Mouse (Mus musculus) heart, embryonic 10.5 days (tissue): ENCODE results near the gene Jkamp. TPM values are rescaled to one million over a fixed set of nuclear protein-coding genes. Genes with fewer than 3 reads are reported as not detected.

ENCODE experiments used
- DNase-seq: peaks from one replicate; pipeline ENCODE4 v3.0.0-alpha.2; 2017; ENCODE audit warnings: low spot score
- H3K27ac ChIP-seq: fragments of 300-500 bp; sonication (generic); 2 replicates; pipeline ENCODE4 v1.5.1; 2016; ENCODE audit warnings: mild to moderate bottlenecking
- H3K27me3 ChIP-seq: fragments of 300-500 bp; sonication (generic); 2 replicates; pipeline ENCODE4 v1.6.1; 2016; ENCODE audit warnings: mild to moderate bottlenecking; ENCODE audit not compliant: poor library complexity, insufficient read depth, severe bottlenecking
- H3K36me3 ChIP-seq: fragments of 300-500 bp; sonication (generic); 2 replicates; pipeline ENCODE4 v1.6.1; 2016; ENCODE audit warnings: mild to moderate bottlenecking, moderate library complexity
- H3K4me1 ChIP-seq: fragments of 300-500 bp; sonication (generic); 2 replicates; pipeline ENCODE4 v1.6.1; 2016; ENCODE audit warnings: mild to moderate bottlenecking
- H3K4me3 ChIP-seq: fragments of 300-500 bp; sonication (generic); 2 replicates; pipeline ENCODE4 v1.5.1; 2016; ENCODE audit warnings: mild to moderate bottlenecking, moderate library complexity
- H3K9me3 ChIP-seq: fragments of 300-500 bp; sonication (generic); 2 replicates; pipeline ENCODE4 v1.6.1; 2016; ENCODE audit warnings: mild to moderate bottlenecking, moderate library complexity
- WGBS: fragments of 180-500 bp; shearing (Covaris S2); methylation state at CpG from one replicate; pipeline ENCODE4 v1.1.7; 2016; 5-methylcytosine and 5-hydroxymethylcytosine counted together
- polyA plus RNA-seq: library from polyadenylated mRNA; unstranded; fragments of >200 nt; fragmentation: Nextera tagmentation; extraction: Ambion mirVana; gene quantifications from 2 replicates; pipeline ENCODE4 v1.2.1, GENCODE M21; 2016

Jkamp gene
- polyA plus RNA-seq, 1 experiment from 2014 or later, result 70.7 TPM

- H3K4me1 ChIP-seq, result peaks cover 16% of the 10 kb centered on the region
- H3K9me3 ChIP-seq, result 0 out of 2 replicates have a peak, but pooled peaks cover 2% of the 10 kb centered on the region
- peak overlapping the region; percentile 73 for H3K27ac ChIP-seq
- peaks cover 47% of the 10 kb centered on the region for H3K27me3 ChIP-seq
- peaks cover 10% of the 10 kb centered on the region for H3K36me3 ChIP-seq
- no peak for DNase-seq
- H3K4me3 ChIP-seq, result peak overlapping the region; percentile 80
- 4% methylated on average over 40 of the region's 40 CpGs for WGBS
These were observed 15.6 kb upstream of the Jkamp start for GRCm38 (mm10) chr12:72069626-72070326.

GRCm38 (mm10) chr12:72070327-72071269, 14.8 kb upstream of the Jkamp start, which contains the start of gene Gpr135:
TSS of gene Gpr135 (minus strand) at chr12:72071125.
- 0 out of 2 replicates have a peak, but pooled peaks cover 2% of the 10 kb centered on the region for H3K9me3 ChIP-seq
- H3K36me3 ChIP-seq, result peaks cover 15% of the 10 kb centered on the region
- H3K27me3 ChIP-seq, result peaks cover 47% of the 10 kb centered on the region
- H3K27ac ChIP-seq, result peak within 1 kb of the TSS; percentile 73
- H3K4me1 ChIP-seq, result peaks cover 16% of the 10 kb centered on the region
- H3K4me3 ChIP-seq, result peak within 1 kb of the TSS; percentile 80
- under 1% methylated on average over 94 of the region's 94 CpGs for WGBS
- DNase-seq, result peak; percentile 90

GRCm38 (mm10) chr12:72078248-72078647, 7.1 kb upstream of the Jkamp start:
- WGBS, result 89% methylated on average over 3 of the region's 3 CpGs
- H3K4me1 ChIP-seq, result peaks cover 11% of the 10 kb centered on the region
- no peak for DNase-seq

GRCm38 (mm10) chr12:72081961-72082360, 3.4 kb upstream of the Jkamp start:
- no peak for DNase-seq
- Histone ChIP-seq H3K9me3 (no peaks in the 10 kb centered on the region), H3K27ac (no peak overlapping the region), H3K4me1 (peaks cover 22% of the 10 kb centered on the region), H3K27me3 (no peaks in the 10 kb centered on the region), H3K4me3 (peak overlapping the region; percentile 44), H3K36me3 (no peaks in the 10 kb centered on the region)
- 74% methylated on average over 3 of the region's 3 CpGs for WGBS

More at GRCm38 (mm10) chr12:72078248-72078647, 7.1 kb upstream of the Jkamp start:
- no peak overlapping the region for H3K4me3 ChIP-seq
- H3K36me3 ChIP-seq, result peaks cover 15% of the 10 kb centered on the region
- 0 out of 2 replicates have a peak, but pooled peaks cover 2% of the 10 kb centered on the region for H3K9me3 ChIP-seq
- no peak overlapping the region for H3K27ac ChIP-seq
- H3K27me3 ChIP-seq, result no peaks in the 10 kb centered on the region

- no peaks in the 10 kb centered on the region for H3K36me3 ChIP-seq
- H3K27ac ChIP-seq, result peak overlapping the region; percentile 59; the same call in 1 of the 2 replicates
- peak overlapping the region; percentile 44 for H3K4me3 ChIP-seq
- H3K4me1 ChIP-seq, result peaks cover 22% of the 10 kb centered on the region
- no peak for DNase-seq
- H3K9me3 ChIP-seq, result no peaks in the 10 kb centered on the region
- 19% methylated on average over 18 of the region's 18 CpGs for WGBS
- no peaks in the 10 kb centered on the region for H3K27me3 ChIP-seq
These were observed 3.0 kb upstream of the Jkamp start for GRCm38 (mm10) chr12:72082370-72082769.

GRCm38 (mm10) chr12:72083265-72083664, 2.1 kb upstream of the Jkamp start:
- Histone ChIP-seq H3K36me3 (no peaks in the 10 kb centered on the region), H3K27me3 (no peaks in the 10 kb centered on the region)
- WGBS, result 83% methylated on average over 9 of the region's 9 CpGs

GRCm38 (mm10) chr12:72084261-72085023, 947 bp upstream of the Jkamp start:
- 3% methylated on average over 46 of the region's 46 CpGs for WGBS
- DNase-seq, result peak; percentile 88
- H3K27ac ChIP-seq, result peak overlapping the region; percentile 96
- H3K9me3 ChIP-seq, result no peaks in the 10 kb centered on the region
- no peaks in the 10 kb centered on the region for H3K36me3 ChIP-seq
- peaks cover 29% of the 10 kb centered on the region for H3K4me1 ChIP-seq
- peak overlapping the region; percentile 81 for H3K4me3 ChIP-seq
- H3K27me3 ChIP-seq, result no peaks in the 10 kb centered on the region

More at GRCm38 (mm10) chr12:72083265-72083664, 2.1 kb upstream of the Jkamp start:
- Histone ChIP-seq H3K4me3 (no peak overlapping the region), H3K9me3 (no peaks in the 10 kb centered on the region), H3K27ac (no peak overlapping the region), H3K4me1 (peaks cover 29% of the 10 kb centered on the region)
- DNase-seq, result no peak

GRCm38 (mm10) chr12:72085024-72085328, 413 bp upstream of the Jkamp start:
- Histone ChIP-seq H3K27me3 (no peaks in the 10 kb centered on the region), H3K27ac (peak overlapping the region; percentile 96), H3K4me1 (peaks cover 29% of the 10 kb centered on the region), H3K9me3 (no peaks in the 10 kb centered on the region), H3K36me3 (no peaks in the 10 kb centered on the region), H3K4me3 (peak overlapping the region; percentile 81)
- under 1% methylated on average over 31 of the region's 31 CpGs for WGBS
- DNase-seq, result no peak

GRCm38 (mm10) chr12:72086166-72086825, 907 bp downstream of the Jkamp start:
- Histone ChIP-seq H3K27ac (peak overlapping the region; percentile 96), H3K9me3 (no peaks in the 10 kb centered on the region), H3K4me1 (peaks cover 29% of the 10 kb centered on the region), H3K4me3 (peak overlapping the region; percentile 81), H3K36me3 (peaks cover 9% of the 10 kb centered on the region), H3K27me3 (no peaks in the 10 kb centered on the region)
- WGBS, result 3% methylated on average over 18 of the region's 18 CpGs
- DNase-seq, result no peak

GRCm38 (mm10) chr12:72089802-72090201, 4.4 kb downstream of the Jkamp start:
- Histone ChIP-seq H3K27ac (no peak overlapping the region), H3K4me3 (no peak overlapping the region), H3K4me1 (peaks cover 9% of the 10 kb centered on the region), H3K36me3 (peaks cover 44% of the 10 kb centered on the region), H3K27me3 (no peaks in the 10 kb centered on the region), H3K9me3 (no peaks in the 10 kb centered on the region)
- 93% methylated on average over 4 of the region's 4 CpGs for WGBS
- no peak for DNase-seq

- DNase-seq, result no peak
- Histone ChIP-seq H3K4me1 (no peaks in the 10 kb centered on the region), H3K27ac (no peak overlapping the region), H3K27me3 (no peaks in the 10 kb centered on the region), H3K36me3 (peaks cover 75% of the 10 kb centered on the region), H3K9me3 (no peaks in the 10 kb centered on the region), H3K4me3 (no peak overlapping the region)
- WGBS, result 94% methylated on average over 8 of the region's 8 CpGs
These were observed 11.6 kb downstream of the Jkamp start for GRCm38 (mm10) chr12:72096966-72097365.

- H3K27ac ChIP-seq, result no peak overlapping the region
- no peaks in the 10 kb centered on the region; the same call in 1 of the 2 replicates for H3K27me3 ChIP-seq
- peaks cover 19% of the 10 kb centered on the region for H3K36me3 ChIP-seq
- no peak overlapping the region for H3K4me3 ChIP-seq
- H3K4me1 ChIP-seq, result no peaks in the 10 kb centered on the region
- no peak for DNase-seq
- WGBS, result 73% methylated on average over 6 of the region's 6 CpGs
- H3K9me3 ChIP-seq, result no peaks in the 10 kb centered on the region
These were observed 17.4 kb downstream of the Jkamp start for GRCm38 (mm10) chr12:72102776-72103175.
